Mouse (Mus musculus) G1E (cell line): ENCODE measurements around the gene Calu.

Source experiments
- CTCF ChIP-seq: IDR thresholded peaks from 2 replicates; pipeline ENCODE4 v1.5.1; 2012; ENCODE audit warnings: low read depth, low read length, inconsistent platforms, mixed read lengths
- GATA1 ChIP-seq: IDR thresholded peaks from 2 replicates; pipeline ENCODE4 v1.6.1; 2012; ENCODE audit warnings: borderline replicate concordance, low read length, inconsistent platforms, mixed read lengths
- GATA2 ChIP-seq: IDR thresholded peaks from 2 replicates; pipeline ENCODE4 v1.6.1; 2012; ENCODE audit warnings: low read depth, low read length, inconsistent platforms, borderline replicate concordance
- POLR2AphosphoS5 ChIP-seq: IDR thresholded peaks from 2 replicates; pipeline ENCODE4 v1.6.1; 2012; ENCODE audit warnings: low read depth, low read length, inconsistent platforms; ENCODE audit not compliant: insufficient replicate concordance
- TAL1 ChIP-seq: conservative IDR thresholded peaks from 2 replicates; pipeline ENCODE4 v1.6.1; 2012; ENCODE audit warnings: low read depth, low read length, inconsistent platforms, mixed read lengths

DNA sequence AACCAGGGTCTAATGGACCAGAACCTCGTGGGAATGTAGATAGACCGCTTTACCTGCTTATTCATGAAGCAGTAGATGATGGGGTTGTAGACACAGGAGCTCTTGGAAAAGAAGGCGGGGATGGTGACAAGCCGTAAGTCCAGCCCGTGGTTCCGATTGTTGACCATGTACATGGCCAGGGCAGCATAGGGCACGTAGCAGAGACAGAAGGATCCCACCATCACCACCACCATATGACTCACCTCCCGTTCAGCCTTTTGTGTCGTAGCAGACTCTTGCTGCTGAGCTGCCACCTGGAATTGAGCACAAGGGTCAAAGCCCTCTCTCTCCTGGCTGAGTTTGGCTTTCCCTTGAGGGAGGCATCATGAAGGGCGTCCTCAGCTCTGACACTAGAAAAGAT is 30.8 kb downstream of the Calu start:
- TF ChIP-seq CTCF: no peak
- no peak for TF ChIP-seq TAL1
- TF ChIP-seq GATA1: no peak
- TF ChIP-seq GATA2: no peak
- no peak for TF ChIP-seq POLR2AphosphoS5
